Mouse (Mus musculus): ENCODE data around the gene Olfr610. TPM values are rescaled to one million over a fixed set of nuclear protein-coding genes. Genes with fewer than 3 reads are reported as not detected.
"Not testable (repeated sequence)": the region's sequence is repeated elsewhere in the genome, so short reads cannot be mapped to it uniquely, and the experiment has no call there.

Olfr610 gene
- total RNA-seq (2021): not detected

DNA sequence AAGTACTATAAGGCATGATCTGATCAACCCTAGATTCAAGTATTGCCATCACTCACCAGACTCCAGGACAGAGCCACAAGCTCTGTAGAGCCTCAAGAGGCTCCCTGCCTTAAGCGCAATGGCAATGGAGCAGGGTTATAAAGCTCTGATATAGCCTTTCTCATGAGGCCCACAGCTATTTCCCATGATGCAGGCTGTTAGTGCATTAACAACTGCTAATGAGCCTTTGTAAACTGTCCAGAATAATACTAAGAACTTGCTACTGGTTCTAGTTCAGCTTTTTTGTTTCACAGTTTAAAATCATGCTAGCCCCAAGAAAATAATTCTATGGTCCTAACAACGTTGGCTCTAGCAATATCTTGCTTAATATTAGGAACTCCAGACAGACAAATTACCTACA lies at the start of gene Olfr610:
TSS of gene Olfr610 (minus strand) at position 101 of the 400 bp plus-strand sequence.
- intact Hi-C loops (cut with DNase I): no loop called here
- DNase-seq (ENCODE audit: extremely low spot score in 1 of 2, low spot score in 2 of 2): no peak

DNA sequence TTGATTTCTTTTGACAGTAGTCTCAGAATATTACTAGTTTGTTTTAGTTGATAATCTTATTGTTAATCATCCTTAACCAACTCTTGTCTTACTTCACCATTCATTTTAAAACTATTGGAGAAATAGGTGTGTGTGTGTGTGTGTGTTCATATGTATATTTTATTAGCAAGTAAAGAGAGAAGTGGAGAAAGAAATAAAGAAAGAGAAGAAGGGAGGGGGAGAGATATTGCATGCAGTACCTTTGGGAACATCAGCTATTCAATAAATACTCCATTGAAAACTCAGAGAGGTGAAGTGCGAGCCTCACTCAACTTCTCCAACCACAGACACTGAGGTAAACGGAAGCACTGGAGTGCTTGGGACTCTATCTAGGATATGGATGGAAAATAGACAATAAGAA lies 43.9 kb upstream of the Olfr610 start, which contains the start of gene Olfr615:
TSS of gene Olfr615 (plus strand) at position 301 of the 400 bp plus-strand sequence.
- intact Hi-C loops (cut with DNase I): no loop called here

DNA sequence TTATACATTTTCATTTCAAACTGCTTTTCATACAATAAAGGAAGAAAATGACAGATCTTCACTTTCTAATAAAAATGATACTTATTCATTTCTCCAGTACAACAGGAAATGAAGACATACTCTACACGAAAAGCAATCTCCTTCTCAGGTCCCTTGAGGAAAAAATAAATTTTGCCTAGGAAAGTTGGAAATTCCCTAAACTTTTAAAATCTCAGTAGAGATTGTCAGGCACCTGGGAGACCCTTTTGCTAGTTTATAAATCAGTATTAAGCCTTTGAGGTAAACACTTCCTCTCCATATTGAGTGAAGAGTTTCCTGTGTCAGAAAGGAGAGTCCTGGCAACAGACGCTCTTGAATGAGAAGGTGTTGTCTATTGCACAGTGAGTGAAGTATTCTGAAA lies 35.9 kb upstream of the Olfr610 start, which contains the start of gene Olfr613:
TSS of gene Olfr613 (plus strand) at position 301 of the 400 bp plus-strand sequence.
- intact Hi-C loops (cut with DNase I): no loop called here
- DNase-seq (ENCODE audit: extremely low spot score in 1 of 2, low spot score in 2 of 2): no peak

More for the DNA sequence above, 43.9 kb upstream of the Olfr610 start, which contains the start of gene Olfr615:
- no peak for DNase-seq (ENCODE audit: extremely low spot score in 1 of 2, low spot score in 2 of 2)

DNA sequence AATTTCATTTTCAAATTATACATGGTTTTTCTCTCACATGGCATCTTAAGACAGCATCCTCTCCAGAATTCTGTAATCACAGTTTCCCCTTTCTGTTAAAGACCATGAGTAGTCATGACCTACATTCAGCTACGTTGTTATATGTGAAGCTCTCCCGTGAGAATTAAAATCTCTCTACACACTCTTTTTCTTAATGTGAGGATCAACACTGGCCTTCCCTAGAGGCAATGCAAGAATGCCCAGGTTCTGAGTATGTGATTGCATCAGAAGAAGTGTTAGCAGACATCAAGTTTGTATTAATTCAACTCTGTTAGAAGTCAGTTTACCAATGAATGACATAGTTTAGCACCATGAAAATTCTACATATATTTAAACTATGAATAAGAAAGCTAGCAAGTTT lies 30.7 kb upstream of the Olfr610 start, which contains the start of gene Olfr612:
TSS of gene Olfr612 (minus strand) at position 101 of the 400 bp plus-strand sequence.
- DNase-seq (ENCODE audit: extremely low spot score in 1 of 2, low spot score in 2 of 2); intact Hi-C loops (cut with DNase I): not testable (repeated sequence)

DNA sequence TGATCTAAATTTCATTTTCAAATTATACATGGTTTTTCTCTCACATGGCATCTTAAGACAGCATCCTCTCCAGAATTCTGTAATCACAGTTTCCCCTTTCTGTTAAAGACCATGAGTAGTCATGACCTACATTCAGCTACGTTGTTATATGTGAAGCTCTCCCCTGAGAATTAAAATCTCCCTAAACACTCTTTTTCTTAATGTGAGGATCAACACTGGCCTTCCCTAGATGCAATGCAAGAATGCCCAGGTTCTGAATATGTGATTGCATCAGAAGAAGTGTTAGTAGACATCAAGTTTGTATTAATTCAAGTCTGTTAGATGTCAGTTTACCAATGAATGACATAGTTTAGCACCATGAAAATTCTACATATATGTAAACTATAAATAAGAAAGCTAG lies 8.8 kb upstream of the Olfr610 start, which contains the start of gene Olfr611:
TSS of gene Olfr611 (minus strand) at position 101 of the 400 bp plus-strand sequence.
- intact Hi-C loops (cut with DNase I); DNase-seq (ENCODE audit: extremely low spot score in 1 of 2, low spot score in 2 of 2): not testable (repeated sequence)

DNA sequence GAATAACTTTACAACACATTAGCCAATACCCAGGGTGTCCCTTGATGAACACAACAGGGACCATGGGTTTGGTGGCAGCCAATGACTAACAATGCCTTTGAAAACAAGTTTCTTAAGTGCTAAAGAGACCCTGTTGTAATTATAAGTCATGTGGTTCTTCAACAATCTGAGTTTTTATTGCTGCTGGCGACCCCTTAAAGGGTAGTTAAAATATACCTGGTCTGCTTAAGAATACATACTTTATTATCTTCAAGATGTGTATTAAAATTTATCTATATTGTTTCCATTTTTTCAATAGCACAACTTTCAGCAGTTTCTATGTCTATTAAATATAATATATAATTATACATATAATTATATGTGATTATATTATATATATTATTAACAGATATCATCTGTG lies 14.0 kb downstream of the Olfr610 start, which contains the start of gene Olfr609:
TSS of gene Olfr609 (minus strand) at position 101 of the 400 bp plus-strand sequence.
- no peak for DNase-seq (ENCODE audit: extremely low spot score in 1 of 2, low spot score in 2 of 2)
- intact Hi-C loops (cut with DNase I): no loop called here

DNA sequence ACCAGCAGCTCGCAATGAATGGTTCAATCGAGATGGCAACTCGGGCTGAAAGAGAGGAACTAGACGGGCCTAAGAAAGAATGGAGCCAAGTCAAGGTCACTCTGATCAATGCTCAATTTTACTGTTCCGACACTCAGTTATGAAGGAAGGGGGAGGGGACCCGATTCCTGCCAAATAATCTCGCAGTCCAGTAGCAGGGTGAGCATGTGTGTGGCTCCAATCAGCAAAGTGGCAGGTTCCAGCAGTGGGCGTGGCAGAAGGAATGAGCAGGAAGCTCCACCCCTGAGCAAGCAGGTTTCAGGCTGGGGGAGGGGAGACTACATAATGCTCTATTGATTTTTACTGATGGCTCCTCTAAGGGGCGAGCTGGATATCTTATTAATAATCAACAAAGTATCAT lies 34.8 kb downstream of the Olfr610 start:
- intact Hi-C loops (cut with DNase I); DNase-seq (ENCODE audit: extremely low spot score in 1 of 2, low spot score in 2 of 2): not testable (repeated sequence)

DNA sequence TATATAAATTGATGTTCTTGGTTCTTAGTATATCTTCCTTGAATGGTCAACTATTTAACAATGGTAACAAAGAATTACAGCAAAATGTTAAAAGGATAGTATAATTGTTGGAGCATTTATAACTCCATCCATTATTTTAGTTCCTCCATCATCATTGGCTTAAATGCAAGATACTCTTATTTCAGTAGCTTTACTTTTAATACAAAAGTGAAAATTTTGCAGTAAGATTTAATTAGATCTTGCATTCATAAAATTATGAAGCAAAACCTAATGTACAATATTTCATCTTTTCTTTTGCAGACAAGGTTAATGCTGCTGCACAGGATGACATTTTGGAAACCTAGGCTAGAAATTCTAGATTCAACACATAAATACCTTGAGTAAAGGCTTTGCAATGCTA lies 42.3 kb downstream of the Olfr610 start, which contains the start of gene Olfr608:
TSS of gene Olfr608 (plus strand) at position 301 of the 400 bp plus-strand sequence.
- DNase-seq (ENCODE audit: extremely low spot score in 1 of 2, low spot score in 2 of 2): no peak
- intact Hi-C loops (cut with DNase I): no loop called here

DNA sequence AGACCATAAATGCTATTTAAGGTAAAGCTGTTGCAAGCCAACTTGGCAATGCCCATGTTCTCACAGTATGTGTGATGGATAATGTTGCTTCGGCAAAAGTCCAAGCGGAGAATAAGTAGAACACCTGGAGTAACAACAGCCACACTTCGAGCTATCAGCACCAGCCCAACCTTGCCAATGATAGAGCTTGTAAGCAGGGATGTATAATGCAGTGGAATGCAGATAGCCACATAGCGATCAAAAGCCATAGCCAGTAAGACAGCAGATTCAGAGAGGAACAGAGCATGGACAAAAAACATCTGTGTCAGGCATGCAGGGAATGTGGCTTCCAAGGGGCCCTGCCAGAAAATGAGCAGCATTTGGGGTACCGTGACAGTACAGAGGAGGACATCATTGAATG lies 51.3 kb downstream of the Olfr610 start:
- DNase-seq (ENCODE audit: extremely low spot score in 1 of 2, low spot score in 2 of 2): no peak
- intact Hi-C loops (cut with DNase I): no loop called here

Other genes starting within 250 kb of the Olfr610 start
- gene Olfr596, start 206.5 kb downstream of the Olfr610 start, total RNA-seq (2021): not detected
- gene Olfr597, start 195.8 kb downstream of the Olfr610 start, total RNA-seq (2021): not detected
- gene Olfr598, start 188.6 kb downstream of the Olfr610 start, total RNA-seq (2021): not detected
- not detected for gene Olfr599, start 176.2 kb downstream of the Olfr610 start, total RNA-seq (2021)
- not detected for gene Olfr600, start 162.5 kb downstream of the Olfr610 start, total RNA-seq (2021)
- not detected for gene Olfr601, start 149.5 kb downstream of the Olfr610 start, total RNA-seq (2021)
- gene Olfr603, start 125.9 kb downstream of the Olfr610 start, total RNA-seq (2021): not detected
- gene Usp17lc, start 97.0 kb downstream of the Olfr610 start, total RNA-seq (2021): not detected
- gene Olfr605, start 66.7 kb downstream of the Olfr610 start, total RNA-seq (2021): not detected
- gene Olfr606, start 63.1 kb downstream of the Olfr610 start, total RNA-seq (2021): not detected
- gene Olfr607, start 48.0 kb downstream of the Olfr610 start, total RNA-seq (2021): not detected
- gene Olfr608, start 42.2 kb downstream of the Olfr610 start, total RNA-seq (2021): not detected
- not detected for gene Olfr609, start 14.1 kb downstream of the Olfr610 start, total RNA-seq (2021)
- not detected for gene Olfr611, start 8.7 kb upstream of the Olfr610 start, total RNA-seq (2021)
- not detected for gene Olfr612, start 30.6 kb upstream of the Olfr610 start, total RNA-seq (2021)
- gene Olfr613, start 36.0 kb upstream of the Olfr610 start, total RNA-seq (2021): not detected
- not detected for gene Olfr615, start 44.0 kb upstream of the Olfr610 start, total RNA-seq (2021)
- not detected for gene Olfr616, start 57.0 kb upstream of the Olfr610 start, total RNA-seq (2021)
- not detected for gene Olfr617, start 60.9 kb upstream of the Olfr610 start, total RNA-seq (2021)
- not detected for gene Olfr618, start 78.0 kb upstream of the Olfr610 start, total RNA-seq (2021)
- not detected for gene Olfr619, start 88.5 kb upstream of the Olfr610 start, total RNA-seq (2021)
- gene Olfr620, start 100.4 kb upstream of the Olfr610 start, total RNA-seq (2021): not detected
- gene Olfr622, start 130.6 kb upstream of the Olfr610 start, total RNA-seq (2021): not detected
- gene Olfr623, start 151.6 kb upstream of the Olfr610 start, total RNA-seq (2021): not detected
- not detected for gene Olfr624, start 159.1 kb upstream of the Olfr610 start, total RNA-seq (2021)
- gene Olfr625-ps1, start 170.6 kb upstream of the Olfr610 start, total RNA-seq (2021): not detected
- gene Olfr243, start 202.5 kb upstream of the Olfr610 start, total RNA-seq (2021): not detected
- not detected for gene Olfr628, start 218.3 kb upstream of the Olfr610 start, total RNA-seq (2021)
- gene Olfr629, start 232.8 kb upstream of the Olfr610 start, total RNA-seq (2021): not detected
- not detected for gene Olfr630, start 245.2 kb upstream of the Olfr610 start, total RNA-seq (2021)